Mouse (Mus musculus) small intestine, adult 2 months (tissue): ENCODE results near the gene Kynu. TPM values are rescaled to one million over a fixed set of nuclear protein-coding genes. Genes with fewer than 3 reads are reported as not detected.

Experiments
- H3K27ac ChIP-seq: fragments of 200-500 bp; 2 replicates; pipeline ENCODE4 v1.5.1; 2012; ENCODE audit warnings: low read depth, low read length, control low read depth, inconsistent platforms; ENCODE audit not compliant: insufficient read depth
- H3K27me3 ChIP-seq: fragments of 200-500 bp; 2 replicates; pipeline ENCODE4 v1.6.1; 2012; ENCODE audit warnings: mild to moderate bottlenecking, moderate library complexity, low read length, inconsistent platforms; ENCODE audit not compliant: control insufficient read depth, insufficient read depth
- H3K36me3 ChIP-seq: fragments of 200-500 bp; 2 replicates; pipeline ENCODE4 v1.6.1; 2012; ENCODE audit warnings: mild to moderate bottlenecking, low read length, control low read depth, inconsistent platforms; ENCODE audit not compliant: control insufficient read depth, insufficient read depth
- H3K4me1 ChIP-seq: fragments of 200-500 bp; 2 replicates; pipeline ENCODE4 v1.6.1; 2012; ENCODE audit warnings: low read length, inconsistent platforms, mixed read lengths; ENCODE audit not compliant: control insufficient read depth, insufficient read depth, insufficient read length
- H3K4me3 ChIP-seq: fragments of 200-500 bp; 2 replicates; pipeline ENCODE4 v1.5.1; 2012; ENCODE audit warnings: low read depth, mild to moderate bottlenecking, control low read depth, inconsistent platforms, low read length, moderate library complexity
- CTCF ChIP-seq: fragments of 200-500 bp; IDR thresholded peaks from 2 replicates; pipeline ENCODE4 v1.5.1; 2012; ENCODE audit warnings: low read depth, mild to moderate bottlenecking, control low read depth, inconsistent platforms, low read length, moderate library complexity, mixed read lengths; ENCODE audit not compliant: insufficient replicate concordance, insufficient read length; ENCODE audit errors: extremely low read depth
- POLR2A ChIP-seq: fragments of 200-500 bp; IDR thresholded peaks from 2 replicates; pipeline ENCODE4 v1.6.1; 2012; ENCODE audit warnings: low read depth, mild to moderate bottlenecking, control low read depth, inconsistent platforms, low read length, moderate library complexity
- WGBS: fragments of 180-500 bp; shearing (Covaris S2); methylation state at CpG from one replicate; pipeline ENCODE4 v1.1.7; 2018; 5-methylcytosine and 5-hydroxymethylcytosine counted together
- polyA plus RNA-seq: library from polyadenylated mRNA; depleted of rRNA; stranded (reverse); fragments of >200 nt; gene quantifications from 2 replicates; pipeline ENCODE4 v1.2.3, GENCODE M21; 2012

Kynu gene
- polyA plus RNA-seq, 1 experiment = 0.16 TPM

DNA sequence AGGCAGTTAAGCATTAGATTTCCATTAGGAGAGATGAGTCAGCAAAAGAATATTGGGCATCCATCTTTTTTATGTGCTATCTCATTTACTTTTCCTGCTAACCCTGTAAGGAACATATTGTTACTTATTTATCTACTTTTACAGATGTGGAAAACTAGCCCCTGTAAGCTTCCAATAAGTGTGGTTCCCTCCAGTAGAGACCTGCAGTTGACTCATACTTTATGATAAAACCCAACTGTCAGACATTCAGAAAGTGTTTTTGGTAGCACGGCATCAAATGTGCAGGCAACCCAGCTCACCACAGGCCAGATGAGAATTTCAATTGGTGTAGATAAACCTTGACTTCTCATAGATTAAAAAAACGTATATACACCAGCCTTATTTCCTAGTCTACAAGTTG is 32.7 kb downstream of the Kynu start:
- H3K4me1 ChIP-seq = no peaks in the 10 kb centered on the region
- TF ChIP-seq CTCF (no peak), POLR2A (no peak)
- no peaks in the 10 kb centered on the region for H3K27me3 ChIP-seq
- H3K36me3 ChIP-seq = no peaks in the 10 kb centered on the region
- no peak overlapping the region for H3K4me3 ChIP-seq
- no peak overlapping the region for H3K27ac ChIP-seq
- WGBS = 60% methylated on average over 2 of the region's 2 CpGs

DNA sequence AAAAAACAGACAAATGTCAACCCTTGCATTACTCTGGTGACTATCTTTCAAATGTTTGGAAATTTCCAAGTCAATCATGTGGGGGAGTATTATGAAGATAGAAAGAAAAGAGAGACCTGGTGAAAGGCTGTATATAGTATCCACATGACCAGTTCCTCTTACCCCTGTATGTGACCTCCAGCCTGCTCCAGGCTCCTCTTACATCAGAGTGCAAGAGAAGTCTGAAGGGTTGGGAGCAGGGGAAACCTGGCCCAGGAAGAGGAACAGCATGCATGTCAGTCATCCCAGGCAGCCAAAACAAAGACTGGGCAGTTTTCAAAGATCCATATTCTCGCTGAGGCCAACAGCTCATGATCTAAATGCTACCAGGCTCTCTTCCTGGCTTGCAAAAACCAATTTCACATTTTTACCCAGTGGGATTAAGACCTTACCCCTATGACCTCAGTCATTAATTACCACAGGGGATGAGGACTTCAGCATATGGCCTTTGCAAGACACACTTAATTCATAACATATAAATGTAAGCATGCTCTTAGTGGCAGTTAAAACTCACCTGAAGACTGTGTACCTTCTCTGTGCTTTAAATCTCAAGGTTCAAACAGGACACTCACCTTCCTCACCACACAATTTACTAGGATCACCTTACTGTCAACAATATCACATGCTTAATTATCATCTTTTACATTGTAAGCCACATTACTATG is 37.0 kb downstream of the Kynu start:
- Histone ChIP-seq H3K36me3 (no peaks in the 10 kb centered on the region), H3K27me3 (no peaks in the 10 kb centered on the region), H3K4me1 (no peaks in the 10 kb centered on the region), H3K27ac (no peak overlapping the region), H3K4me3 (no peak overlapping the region)
- TF ChIP-seq CTCF (no peak), POLR2A (no peak)
- 76% methylated on average over 1 of the region's 1 CpGs for WGBS

DNA sequence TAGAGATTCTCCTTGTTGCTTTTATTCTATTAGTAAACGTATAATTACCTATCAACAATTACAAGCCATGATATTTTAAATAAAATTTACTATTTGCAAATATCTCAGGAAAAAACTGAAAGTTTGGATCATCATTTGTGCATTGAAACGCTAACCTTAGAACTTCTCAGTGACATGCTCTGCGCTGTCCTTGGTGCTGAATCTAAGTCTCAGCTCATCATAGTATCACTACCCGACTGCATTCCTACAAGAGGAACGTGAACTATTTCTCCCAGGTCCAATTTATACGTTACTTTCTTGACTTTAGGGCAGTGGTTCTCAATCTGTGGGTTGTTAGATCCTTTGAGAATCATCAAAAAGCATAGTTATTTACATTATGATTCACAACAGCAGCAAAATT is 58.4 kb downstream of the Kynu start:
- WGBS = 14% methylated on average over 6 of the region's 6 CpGs
- no peaks in the 10 kb centered on the region for H3K27me3 ChIP-seq

DNA sequence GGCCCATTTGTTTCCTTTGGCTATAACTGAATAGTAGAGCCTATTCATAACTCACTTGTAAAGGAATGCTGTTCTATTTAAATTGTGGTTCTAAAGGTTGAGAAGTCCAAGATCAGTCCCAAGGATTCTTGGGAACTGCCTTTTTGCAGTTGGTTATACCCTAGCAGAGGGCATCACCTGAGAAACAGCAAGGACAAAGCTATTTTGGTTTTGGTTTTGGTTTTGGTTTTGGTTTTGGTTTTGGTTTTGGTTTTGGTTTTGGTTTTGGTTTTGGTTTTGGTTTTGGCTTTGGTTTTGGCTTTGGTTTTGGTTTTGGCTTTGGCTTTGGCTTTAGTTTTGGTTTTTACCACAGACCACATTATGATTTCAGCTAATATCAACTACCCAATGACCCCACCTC is 66.0 kb downstream of the Kynu start:
- no peak overlapping the region for H3K27ac ChIP-seq
- TF ChIP-seq POLR2A (no peak), CTCF (no peak)
- no peaks in the 10 kb centered on the region for H3K27me3 ChIP-seq
- no peaks in the 10 kb centered on the region for H3K4me1 ChIP-seq
- H3K36me3 ChIP-seq = no peaks in the 10 kb centered on the region
- H3K4me3 ChIP-seq = no peak overlapping the region

More for the DNA sequence above, 58.4 kb downstream of the Kynu start:
- no peaks in the 10 kb centered on the region for H3K4me1 ChIP-seq
- H3K4me3 ChIP-seq = no peak overlapping the region
- no peak for TF ChIP-seq CTCF
- no peaks in the 10 kb centered on the region for H3K36me3 ChIP-seq
- H3K27ac ChIP-seq = no peak overlapping the region

GRCm38 (mm10) chr2:43622844-43623243 is 67.7 kb downstream of the Kynu start:
- H3K36me3 ChIP-seq = no peaks in the 10 kb centered on the region
- H3K27me3 ChIP-seq = no peaks in the 10 kb centered on the region
- H3K4me1 ChIP-seq = no peaks in the 10 kb centered on the region
- WGBS = 0% methylated on average over 1 of the region's 1 CpGs
- TF ChIP-seq CTCF (no peak), POLR2A (no peak)
- H3K27ac ChIP-seq = no peak overlapping the region
- no peak overlapping the region for H3K4me3 ChIP-seq

GRCm38 (mm10) chr2:43631786-43632185 is 76.7 kb downstream of the Kynu start:
- Histone ChIP-seq H3K4me3 (no peak overlapping the region), H3K27ac (no peak overlapping the region), H3K27me3 (no peaks in the 10 kb centered on the region), H3K36me3 (no peaks in the 10 kb centered on the region), H3K4me1 (no peaks in the 10 kb centered on the region)
- TF ChIP-seq POLR2A (no peak), CTCF (no peak)

DNA sequence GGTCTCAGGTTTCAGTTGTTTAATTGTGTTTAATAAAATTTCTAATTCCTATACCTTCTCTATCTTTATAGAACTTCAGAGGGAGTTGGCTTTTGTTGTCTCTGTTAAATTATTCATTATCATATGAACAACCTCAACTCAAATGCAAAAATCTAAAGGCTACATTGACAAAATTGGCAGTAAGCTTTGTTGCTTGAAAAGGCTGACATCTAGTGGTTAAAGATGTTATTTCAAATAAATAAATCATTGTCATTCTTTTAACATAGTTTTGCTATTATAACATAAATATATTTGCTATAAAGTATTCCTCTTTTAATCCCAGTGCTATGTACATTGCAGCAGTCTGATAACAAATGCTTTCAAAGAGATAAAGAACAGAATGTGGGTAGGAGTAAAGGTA is 81.4 kb downstream of the Kynu start:
- no peak overlapping the region for H3K4me3 ChIP-seq

More for the DNA sequence above, 81.4 kb downstream of the Kynu start:
- Histone ChIP-seq H3K27ac (no peak overlapping the region), H3K4me1 (no peaks in the 10 kb centered on the region), H3K36me3 (no peaks in the 10 kb centered on the region), H3K27me3 (no peaks in the 10 kb centered on the region)
- TF ChIP-seq CTCF = no peak
- no peak for TF ChIP-seq POLR2A
